Mouse (Mus musculus): Measurements from ENCODE around the gene Agmat. TPM values are rescaled to one million over a fixed set of nuclear protein-coding genes. Genes with fewer than 3 reads are reported as not detected.
A peak's percentile ranks its signal among the peaks of the same experiment; 100 is the strongest.

Agmat gene
- polyA plus RNA-seq, 1 experiment from 2014 or later, result 0.20 TPM

DNA sequence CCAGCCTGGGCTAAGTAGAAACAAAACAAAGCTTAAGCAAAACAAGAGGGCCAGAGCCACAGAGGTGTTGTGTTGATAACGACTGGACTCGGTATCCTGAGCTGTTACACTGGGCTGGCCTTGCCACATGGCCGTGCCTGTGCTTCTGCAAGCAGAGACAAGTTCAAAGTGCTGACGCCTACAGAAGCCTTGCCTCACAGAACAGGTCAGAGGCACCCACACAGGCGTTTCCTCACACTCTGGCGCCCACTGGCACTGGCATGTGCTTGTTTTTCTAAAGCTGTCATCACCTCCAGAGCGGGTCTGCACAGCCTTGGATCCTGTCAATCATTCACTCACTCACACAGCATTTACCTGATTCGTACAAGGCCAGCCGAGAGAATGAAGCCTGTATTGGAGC, 4.6 kb upstream of the Agmat start:
- no peaks in the 10 kb centered on the region for H3K36me3 ChIP-seq
- no peaks in the 10 kb centered on the region for H3K9me3 ChIP-seq
- 22% methylated on average over 9 of the region's 9 CpGs for WGBS
- no peaks in the 10 kb centered on the region for H3K4me1 ChIP-seq
- no peak for ATAC-seq (ENCODE audit: borderline replicate concordance, extremely low read depth, low FRiP score, low TSS enrichment)
- no peak overlapping the region for H3K4me2 ChIP-seq
- H3K4me3 ChIP-seq, result no peak overlapping the region
- no peak overlapping the region; the same call in 1 of the 2 replicates for H3K27ac ChIP-seq
- no peak overlapping the region for H3K9ac ChIP-seq
- H3K27me3 ChIP-seq, result peaks cover 4% of the 10 kb centered on the region; the same call in 1 of the 2 replicates

DNA sequence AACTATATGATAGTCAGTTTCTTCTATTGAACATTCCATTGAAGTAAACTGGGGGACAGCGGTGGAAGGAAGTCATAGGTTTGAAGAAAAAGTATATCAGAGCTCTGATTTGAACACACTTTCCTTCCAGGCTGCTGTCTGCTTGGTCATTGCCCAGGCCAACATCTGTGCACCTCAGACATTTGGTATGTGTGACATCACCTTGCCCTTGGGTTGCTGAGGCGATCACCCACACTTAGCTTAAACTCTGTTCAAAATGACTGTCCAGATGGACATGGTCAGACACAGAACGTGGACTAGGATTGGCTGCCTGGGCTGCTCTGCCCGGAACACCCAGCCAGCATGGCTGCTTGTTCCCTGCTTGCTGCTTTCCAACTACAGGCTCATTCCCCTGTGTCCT, 4.1 kb upstream of the Agmat start:
- Histone ChIP-seq H3K36me3 (no peaks in the 10 kb centered on the region), H3K9me3 (no peaks in the 10 kb centered on the region), H3K27me3 (peaks cover 4% of the 10 kb centered on the region; the same call in 1 of the 2 replicates), H3K4me2 (no peak overlapping the region), H3K27ac (no peak overlapping the region), H3K4me1 (no peaks in the 10 kb centered on the region), H3K9ac (no peak overlapping the region), H3K4me3 (no peak overlapping the region)
- no peak for ATAC-seq (ENCODE audit: borderline replicate concordance, extremely low read depth, low FRiP score, low TSS enrichment)
- WGBS, result 79% methylated on average over 4 of the region's 4 CpGs

- ATAC-seq (ENCODE audit: borderline replicate concordance, extremely low read depth, low FRiP score, low TSS enrichment), result no peak
- Histone ChIP-seq H3K4me2 (no peak overlapping the region), H3K27ac (no peak overlapping the region), H3K36me3 (no peaks in the 10 kb centered on the region), H3K4me1 (peaks cover 4% of the 10 kb centered on the region; the same call in 1 of the 2 replicates), H3K9me3 (no peaks in the 10 kb centered on the region), H3K27me3 (peaks cover 4% of the 10 kb centered on the region; the same call in 1 of the 2 replicates), H3K9ac (no peak overlapping the region), H3K4me3 (no peak overlapping the region)
- WGBS, result 37% methylated on average over 11 of the region's 11 CpGs
Observed at GRCm38 (mm10) chr4:141749557-141749956, 3.1 kb downstream of the Agmat start.

GRCm38 (mm10) chr4:141750826-141751225, 4.4 kb downstream of the Agmat start:
- no peaks in the 10 kb centered on the region for H3K9me3 ChIP-seq
- no peak overlapping the region for H3K9ac ChIP-seq
- 33% methylated on average over 3 of the region's 3 CpGs for WGBS
- no peak for ATAC-seq (ENCODE audit: borderline replicate concordance, extremely low read depth, low FRiP score, low TSS enrichment)
- no peak overlapping the region for H3K4me2 ChIP-seq
- H3K4me3 ChIP-seq, result no peak overlapping the region
- no peak overlapping the region for H3K27ac ChIP-seq
- H3K36me3 ChIP-seq, result no peaks in the 10 kb centered on the region
- H3K27me3 ChIP-seq, result peaks cover 4% of the 10 kb centered on the region; the same call in 1 of the 2 replicates
- peaks cover 4% of the 10 kb centered on the region; the same call in 1 of the 2 replicates for H3K4me1 ChIP-seq

DNA sequence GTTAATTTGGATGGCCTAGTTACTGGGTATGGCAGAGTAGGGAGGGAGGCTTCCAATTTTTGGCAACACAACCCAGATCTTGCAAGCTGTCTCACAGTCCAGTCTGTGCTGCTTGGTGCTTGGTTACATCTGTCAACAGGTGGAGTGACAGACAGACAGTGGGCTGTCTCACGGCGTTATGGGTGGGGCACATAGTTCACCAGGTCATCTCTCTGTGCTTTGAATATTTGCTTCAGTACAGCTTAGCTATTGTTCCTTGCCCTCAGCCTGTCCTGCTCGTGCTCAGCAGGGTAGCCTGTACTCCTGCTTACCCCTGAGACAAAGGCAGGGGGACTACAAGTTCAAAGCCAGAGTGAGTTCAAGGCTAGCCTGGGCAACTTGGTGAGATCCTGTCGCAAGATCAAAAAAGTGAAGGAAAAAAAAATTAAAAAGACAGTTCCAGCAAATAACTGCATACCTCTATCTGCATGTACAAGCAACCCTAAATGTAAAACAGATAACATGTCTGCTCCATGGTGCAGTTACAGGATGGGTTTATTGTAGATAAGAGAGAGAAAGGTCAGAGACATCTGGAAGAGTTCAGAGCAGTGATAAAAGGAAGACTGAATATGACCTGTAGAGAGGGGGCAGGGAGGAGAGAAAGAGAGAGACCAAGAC, 5.1 kb downstream of the Agmat start:
- H3K4me3 ChIP-seq, result no peak overlapping the region
- H3K9ac ChIP-seq, result no peak overlapping the region
- peak; percentile 40; the same call in 1 of the 2 replicates for ATAC-seq (ENCODE audit: borderline replicate concordance, extremely low read depth, low FRiP score, low TSS enrichment)
- 23% methylated on average over 4 of the region's 4 CpGs for WGBS
- peaks cover 4% of the 10 kb centered on the region; the same call in 1 of the 2 replicates for H3K27me3 ChIP-seq
- no peak overlapping the region for H3K4me2 ChIP-seq
- 0 out of 2 replicates have a peak overlapping the region, but pooled peaks have one; percentile 33 for H3K27ac ChIP-seq
- H3K4me1 ChIP-seq, result peaks cover 4% of the 10 kb centered on the region; the same call in 1 of the 2 replicates
- no peaks in the 10 kb centered on the region for H3K9me3 ChIP-seq
- no peaks in the 10 kb centered on the region for H3K36me3 ChIP-seq

GRCm38 (mm10) chr4:141752076-141752421, 5.6 kb downstream of the Agmat start:
- Histone ChIP-seq H3K9ac (no peak overlapping the region), H3K27ac (0 out of 2 replicates have a peak overlapping the region, but pooled peaks have one; percentile 33), H3K27me3 (no peaks in the 10 kb centered on the region; the same call in 1 of the 2 replicates), H3K36me3 (no peaks in the 10 kb centered on the region), H3K9me3 (no peaks in the 10 kb centered on the region), H3K4me1 (peaks cover 4% of the 10 kb centered on the region; the same call in 1 of the 2 replicates), H3K4me3 (no peak overlapping the region), H3K4me2 (no peak overlapping the region)
- WGBS, result 1% methylated on average over 4 of the region's 4 CpGs
- ATAC-seq (ENCODE audit: borderline replicate concordance, extremely low read depth, low FRiP score, low TSS enrichment), result peak; percentile 73; the same call in 1 of the 2 replicates

- peaks cover 4% of the 10 kb centered on the region; the same call in 1 of the 2 replicates for H3K4me1 ChIP-seq
- WGBS, result 85% methylated on average over 19 of the region's 19 CpGs
- H3K27ac ChIP-seq, result no peak overlapping the region
- no peak overlapping the region for H3K4me2 ChIP-seq
- no peak overlapping the region for H3K4me3 ChIP-seq
- no peaks in the 10 kb centered on the region for H3K9me3 ChIP-seq
- ATAC-seq (ENCODE audit: borderline replicate concordance, extremely low read depth, low FRiP score, low TSS enrichment), result no peak
- H3K9ac ChIP-seq, result no peak overlapping the region
- H3K27me3 ChIP-seq, result no peaks in the 10 kb centered on the region
- H3K36me3 ChIP-seq, result no peaks in the 10 kb centered on the region
Observed at GRCm38 (mm10) chr4:141755375-141755930, 9.0 kb downstream of the Agmat start.

- H3K27ac ChIP-seq, result no peak overlapping the region
- no peak for ATAC-seq (ENCODE audit: borderline replicate concordance, extremely low read depth, low FRiP score, low TSS enrichment)
- WGBS, result 81% methylated on average over 3 of the region's 3 CpGs
- H3K27me3 ChIP-seq, result no peaks in the 10 kb centered on the region
- peaks cover 11% of the 10 kb centered on the region for H3K36me3 ChIP-seq
- H3K4me1 ChIP-seq, result peaks cover under 1% of the 10 kb centered on the region; the same call in 1 of the 2 replicates
- H3K4me3 ChIP-seq, result no peak overlapping the region
- H3K9me3 ChIP-seq, result no peaks in the 10 kb centered on the region
- H3K4me2 ChIP-seq, result no peak overlapping the region
- H3K9ac ChIP-seq, result no peak overlapping the region
Observed at GRCm38 (mm10) chr4:141757124-141757523, 10.7 kb downstream of the Agmat start.

- WGBS, result 64% methylated on average over 6 of the region's 6 CpGs
- Histone ChIP-seq H3K36me3 (peaks cover 27% of the 10 kb centered on the region), H3K4me2 (no peak overlapping the region), H3K4me1 (no peaks in the 10 kb centered on the region), H3K27ac (no peak overlapping the region), H3K9me3 (no peaks in the 10 kb centered on the region), H3K9ac (no peak overlapping the region), H3K27me3 (no peaks in the 10 kb centered on the region), H3K4me3 (no peak overlapping the region)
- no peak for ATAC-seq (ENCODE audit: borderline replicate concordance, extremely low read depth, low FRiP score, low TSS enrichment)
Observed at GRCm38 (mm10) chr4:141758874-141759542, 12.5 kb downstream of the Agmat start.

DNA sequence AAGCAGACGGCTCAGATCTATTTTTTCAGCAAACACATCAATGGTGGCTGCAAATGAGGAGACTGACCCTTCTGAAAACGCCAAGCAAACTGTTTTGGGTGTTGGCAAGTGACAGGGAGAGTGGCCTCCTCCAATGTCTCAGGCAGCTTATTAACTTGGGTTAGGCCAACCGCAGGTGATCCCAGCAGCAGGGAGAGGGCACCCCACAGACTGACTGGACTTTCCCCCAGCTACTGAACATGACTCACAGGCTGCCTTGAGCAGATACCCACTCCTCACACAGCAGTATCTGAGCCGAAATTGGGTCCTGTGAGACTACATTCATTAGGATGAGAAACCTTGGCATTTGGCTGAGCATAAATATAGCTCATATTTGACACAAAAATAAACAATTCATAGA, 14.5 kb downstream of the Agmat start:
- Histone ChIP-seq H3K9me3 (no peaks in the 10 kb centered on the region), H3K9ac (no peak overlapping the region), H3K4me1 (no peaks in the 10 kb centered on the region), H3K4me2 (no peak overlapping the region), H3K36me3 (peaks cover 35% of the 10 kb centered on the region), H3K4me3 (no peak overlapping the region), H3K27me3 (no peaks in the 10 kb centered on the region), H3K27ac (no peak overlapping the region)
- 73% methylated on average over 4 of the region's 4 CpGs for WGBS
- no peak for ATAC-seq (ENCODE audit: borderline replicate concordance, extremely low read depth, low FRiP score, low TSS enrichment)

DNA sequence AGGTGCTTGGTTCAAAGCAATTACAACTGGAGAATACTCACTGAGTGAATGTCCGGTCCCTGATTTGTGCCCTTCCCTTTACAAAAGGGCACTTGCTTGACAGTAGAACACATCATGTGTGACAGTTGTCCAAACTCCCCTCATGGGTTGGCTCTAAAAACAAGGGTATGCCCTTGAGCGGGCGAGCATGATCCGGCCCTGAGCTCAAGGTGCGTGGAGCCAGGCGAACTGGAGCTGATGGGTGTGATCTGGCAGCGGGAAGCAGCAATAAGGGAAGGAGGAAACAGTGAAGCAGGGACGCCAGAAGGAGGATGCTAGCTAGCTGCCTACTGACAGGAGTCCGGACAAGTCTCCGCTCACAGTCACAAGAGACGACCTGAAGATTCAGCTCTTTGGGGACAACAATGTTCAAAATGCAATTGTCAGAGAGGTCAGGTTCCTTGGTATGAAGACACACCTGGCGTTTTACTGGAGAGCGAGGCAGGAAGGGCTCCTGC, 15.7 kb downstream of the Agmat start:
- 92% methylated on average over 13 of the region's 13 CpGs for WGBS
- H3K36me3 ChIP-seq, result peaks cover 35% of the 10 kb centered on the region
- H3K27me3 ChIP-seq, result no peaks in the 10 kb centered on the region
- no peak overlapping the region for H3K9ac ChIP-seq
- H3K27ac ChIP-seq, result no peak overlapping the region
- H3K4me2 ChIP-seq, result no peak overlapping the region
- H3K9me3 ChIP-seq, result no peaks in the 10 kb centered on the region
- H3K4me3 ChIP-seq, result no peak overlapping the region
- no peak for ATAC-seq (ENCODE audit: borderline replicate concordance, extremely low read depth, low FRiP score, low TSS enrichment)
- H3K4me1 ChIP-seq, result peaks cover 11% of the 10 kb centered on the region

DNA sequence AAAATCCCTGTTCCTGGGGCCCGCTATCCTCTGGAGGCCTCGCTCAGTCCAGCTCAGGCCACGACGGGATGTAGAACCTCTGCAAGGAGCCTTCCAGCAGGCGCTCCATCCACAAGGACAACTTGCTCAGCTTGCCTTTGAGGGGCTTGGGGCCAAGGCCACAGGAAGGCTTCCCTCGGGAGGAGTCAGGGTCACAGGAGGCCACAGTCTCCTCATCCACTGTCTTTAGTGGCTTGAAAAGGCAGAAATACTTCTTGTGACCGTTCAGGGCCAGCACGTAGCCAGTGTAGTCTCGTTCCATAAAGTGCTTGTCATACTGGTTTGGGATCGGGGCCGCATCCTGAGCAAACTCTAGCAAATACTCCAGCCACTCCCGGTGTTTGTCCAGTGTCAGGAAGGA, 17.0 kb downstream of the Agmat start:
- 76% methylated on average over 12 of the region's 12 CpGs for WGBS
- H3K27me3 ChIP-seq, result no peaks in the 10 kb centered on the region
- peaks cover 37% of the 10 kb centered on the region for H3K36me3 ChIP-seq
- H3K27ac ChIP-seq, result no peak overlapping the region
- no peak for ATAC-seq (ENCODE audit: borderline replicate concordance, extremely low read depth, low FRiP score, low TSS enrichment)
- H3K4me3 ChIP-seq, result no peak overlapping the region
- H3K9ac ChIP-seq, result no peak overlapping the region
- no peaks in the 10 kb centered on the region for H3K9me3 ChIP-seq
- no peak overlapping the region for H3K4me2 ChIP-seq
- peaks cover 25% of the 10 kb centered on the region for H3K4me1 ChIP-seq

Data from lung, embryonic 15.5 days (tissue).